Mouse (Mus musculus): ENCODE measurements at regions not wholly inside any gene's neighbourhood (a gene's known extent, or its start where the extent isn't known, plus 50 kb on each side); places are given as distances from the start of the nearest gene placed in this dataset.

DNA sequence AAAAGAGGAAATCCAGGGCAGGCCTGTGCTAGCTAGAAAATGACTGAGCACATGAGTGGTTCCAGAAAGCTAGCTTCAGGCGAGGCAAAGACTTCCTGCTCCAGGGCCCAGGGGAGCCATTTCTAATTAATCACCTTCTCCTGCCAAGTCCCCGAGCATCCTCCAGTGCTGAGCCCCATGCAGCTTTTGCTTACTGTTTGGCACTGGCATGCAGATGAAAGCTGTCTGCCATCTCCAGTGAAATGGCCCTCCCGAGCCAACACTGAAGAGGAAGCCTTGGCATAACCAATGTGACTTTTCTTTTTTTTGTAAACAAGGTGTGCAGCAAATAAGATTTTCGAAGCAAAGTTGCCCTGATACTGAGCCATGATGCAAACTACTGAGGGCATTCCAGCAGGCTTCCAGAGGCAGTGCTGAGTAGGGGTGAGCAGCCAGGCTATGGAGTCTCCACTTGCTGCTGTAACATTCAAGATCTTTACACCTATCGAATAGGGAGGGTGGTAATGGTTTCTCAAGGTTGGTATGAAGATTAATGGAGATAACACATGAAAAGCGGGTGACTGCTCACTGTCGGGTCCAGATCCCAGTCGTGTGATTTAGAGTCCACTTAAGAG, 125.4 kb upstream of the Immp2l start:
- H3K36me3 ChIP-seq (replicated peaks; ENCODE audit: insufficient read depth, low read length): no peaks in the 10 kb centered on the region
- no peak overlapping the region for H3K9ac ChIP-seq (replicated peaks)
- H3K27ac ChIP-seq (ENCODE audit: low read depth): no peak overlapping the region
- ATAC-seq (no peak), DNase-seq (no peak)
- H3K27me3 ChIP-seq (ENCODE audit: insufficient read depth, low read length): no peaks in the 10 kb centered on the region
- no peak for TF ChIP-seq EP300 (IDR thresholded peaks at IDR 0.05; ENCODE audit: low read depth)
- TF ChIP-seq CTCF (IDR thresholded peaks at IDR 0.05; ENCODE audit: low read depth): no peak
- H3K4me3 ChIP-seq (ENCODE audit: low read depth, low read length): no peak overlapping the region
- 74% methylated on average over 8 of the region's 8 CpGs for WGBS (ENCODE audit: insufficient replicate concordance)
- no peaks in the 10 kb centered on the region for H3K9me3 ChIP-seq (ENCODE audit: low read length)
- no peak overlapping the region for H3K4me2 ChIP-seq (ENCODE audit: low read depth, low read length)
- H3K4me1 ChIP-seq (ENCODE audit: insufficient read depth): no peaks in the 10 kb centered on the region

DNA sequence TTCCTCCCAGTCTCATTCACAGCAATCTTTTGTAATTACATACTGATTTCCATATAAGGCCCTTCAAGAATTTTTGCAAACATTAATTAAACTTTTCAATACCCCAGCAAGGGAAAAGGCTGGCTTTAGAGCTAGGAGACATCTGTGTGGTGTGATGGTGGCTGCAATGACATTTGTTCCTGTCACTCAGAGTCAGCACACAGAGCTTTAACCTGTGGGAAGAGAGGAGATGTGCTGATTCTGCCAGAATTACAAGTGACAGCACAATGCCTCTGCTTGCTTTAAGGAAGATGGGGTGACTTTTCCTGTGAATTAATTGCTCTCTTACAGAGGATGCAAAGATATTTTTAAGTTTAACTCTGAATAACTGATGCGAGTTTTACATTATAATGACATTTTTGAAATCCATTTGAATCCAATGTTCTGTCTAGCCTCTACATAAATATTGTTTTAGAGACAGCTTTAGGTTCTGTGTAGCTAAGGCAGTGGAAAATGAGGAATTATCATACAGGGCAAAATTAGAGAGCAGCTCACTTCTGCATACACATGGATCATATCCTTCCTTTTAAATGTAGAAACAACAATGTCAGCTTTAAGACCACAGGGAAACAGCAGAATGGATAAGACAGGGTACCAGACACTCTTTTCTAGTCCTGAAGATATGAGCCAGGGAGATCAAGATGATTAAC, 118.1 kb upstream of the Immp2l start:
- Histone ChIP-seq H3K4me3 (ENCODE audit: low read depth, low read length) (no peak overlapping the region), H3K27ac (ENCODE audit: low read depth) (no peak overlapping the region), H3K9me3 (ENCODE audit: low read length) (no peaks in the 10 kb centered on the region), H3K4me2 (ENCODE audit: low read depth, low read length) (no peak overlapping the region), H3K4me1 (ENCODE audit: insufficient read depth) (no peaks in the 10 kb centered on the region), H3K9ac (replicated peaks) (no peak overlapping the region), H3K27me3 (ENCODE audit: insufficient read depth, low read length) (no peaks in the 10 kb centered on the region), H3K36me3 (replicated peaks; ENCODE audit: insufficient read depth, low read length) (no peaks in the 10 kb centered on the region)
- no peak for ATAC-seq
- DNase-seq: no peak
- 66% methylated on average over 1 of the region's 1 CpGs for WGBS (ENCODE audit: insufficient replicate concordance)
- TF ChIP-seq EP300 (IDR thresholded peaks at IDR 0.05; ENCODE audit: low read depth) (no peak), CTCF (IDR thresholded peaks at IDR 0.05; ENCODE audit: low read depth) (no peak)

DNA sequence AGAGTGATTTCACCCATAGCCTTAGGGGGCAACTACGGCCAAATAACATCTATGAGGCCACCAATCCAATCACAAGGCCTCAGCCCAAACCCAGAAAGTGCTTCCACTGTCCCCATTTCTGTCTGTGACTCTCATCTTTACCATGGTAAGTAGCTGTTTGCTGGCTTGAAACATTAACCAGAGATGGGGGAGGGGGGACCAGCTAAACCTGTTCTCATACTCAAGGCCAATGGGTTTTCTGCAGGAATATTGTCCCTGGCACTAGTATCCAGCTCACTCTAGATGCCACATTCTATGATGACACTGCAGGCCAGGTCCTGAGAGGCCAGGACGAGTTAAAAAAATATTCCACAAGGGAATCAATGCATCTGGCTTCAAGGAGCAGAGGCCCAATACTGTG, 117.1 kb upstream of the Immp2l start:
- H3K4me3 ChIP-seq (ENCODE audit: low read depth, low read length): no peak overlapping the region
- H3K4me1 ChIP-seq (ENCODE audit: insufficient read depth): no peaks in the 10 kb centered on the region
- H3K27ac ChIP-seq (ENCODE audit: low read depth): no peak overlapping the region
- ATAC-seq (no peak), DNase-seq (no peak)
- H3K9me3 ChIP-seq (ENCODE audit: low read length): no peaks in the 10 kb centered on the region
- no peaks in the 10 kb centered on the region for H3K36me3 ChIP-seq (replicated peaks; ENCODE audit: insufficient read depth, low read length)
- 60% methylated on average over 2 of the region's 2 CpGs for WGBS (ENCODE audit: insufficient replicate concordance)
- no peak overlapping the region for H3K4me2 ChIP-seq (ENCODE audit: low read depth, low read length)
- H3K9ac ChIP-seq (replicated peaks): no peak overlapping the region
- no peaks in the 10 kb centered on the region for H3K27me3 ChIP-seq (ENCODE audit: insufficient read depth, low read length)
- TF ChIP-seq EP300 (IDR thresholded peaks at IDR 0.05; ENCODE audit: low read depth) (no peak), CTCF (IDR thresholded peaks at IDR 0.05; ENCODE audit: low read depth) (no peak)

DNA sequence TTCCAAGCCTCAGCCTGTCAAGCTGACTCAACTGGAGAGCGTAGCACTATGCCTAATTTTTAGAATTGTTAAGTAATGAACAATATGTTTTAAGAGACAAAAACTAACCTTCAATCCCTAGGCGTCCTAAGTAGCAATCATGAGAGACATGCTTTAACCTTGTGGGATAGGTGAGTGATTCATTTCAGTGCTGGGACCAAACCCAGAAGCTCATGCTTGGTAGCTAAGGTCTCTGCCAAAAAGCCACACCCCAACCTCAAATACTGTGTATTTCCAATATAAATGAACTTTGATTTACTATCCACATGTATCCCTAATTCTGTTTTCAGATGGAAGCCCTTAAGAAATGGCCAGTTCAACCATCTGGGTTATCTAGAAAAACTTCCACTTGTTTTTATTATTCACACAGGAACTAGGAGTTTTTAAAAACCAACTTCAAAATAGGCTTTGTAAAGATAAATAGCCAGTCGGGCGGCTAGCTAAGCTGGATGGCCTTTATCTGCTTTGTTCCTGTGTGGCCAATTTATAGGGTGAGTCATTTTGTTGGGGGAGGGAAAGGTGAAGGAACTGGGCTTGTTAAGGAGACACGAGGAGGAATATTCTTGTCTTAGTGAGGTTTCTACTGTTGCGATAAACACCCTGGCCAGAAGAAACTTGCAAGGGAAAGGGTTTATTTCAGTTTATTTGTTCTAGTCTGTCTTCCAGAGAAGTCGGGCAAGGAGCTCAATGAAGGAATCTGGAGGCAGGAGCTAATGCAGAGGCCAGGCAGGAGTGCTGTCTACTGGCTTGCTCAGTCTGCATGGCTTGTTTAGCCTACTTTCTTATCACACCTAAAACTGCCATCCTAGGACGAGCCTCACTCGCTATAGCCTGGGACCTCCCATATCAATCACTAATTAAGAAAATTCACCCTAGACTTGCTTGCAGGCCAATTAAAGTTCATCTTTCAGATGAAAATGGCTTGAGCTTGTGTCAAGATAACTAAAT, 114.8 kb upstream of the Immp2l start:
- WGBS (ENCODE audit: insufficient replicate concordance): 61% methylated on average over 9 of the region's 9 CpGs
- Histone ChIP-seq H3K9ac (replicated peaks) (no peak overlapping the region), H3K9me3 (ENCODE audit: low read length) (no peaks in the 10 kb centered on the region), H3K36me3 (replicated peaks; ENCODE audit: insufficient read depth, low read length) (no peaks in the 10 kb centered on the region), H3K27me3 (ENCODE audit: insufficient read depth, low read length) (no peaks in the 10 kb centered on the region), H3K27ac (ENCODE audit: low read depth) (no peak overlapping the region), H3K4me3 (ENCODE audit: low read depth, low read length) (no peak overlapping the region), H3K4me2 (ENCODE audit: low read depth, low read length) (no peak overlapping the region), H3K4me1 (ENCODE audit: insufficient read depth) (no peaks in the 10 kb centered on the region)
- TF ChIP-seq CTCF (IDR thresholded peaks at IDR 0.05; ENCODE audit: low read depth) (no peak), EP300 (IDR thresholded peaks at IDR 0.05; ENCODE audit: low read depth) (no peak)
- DNase-seq: no peak
- no peak for ATAC-seq

DNA sequence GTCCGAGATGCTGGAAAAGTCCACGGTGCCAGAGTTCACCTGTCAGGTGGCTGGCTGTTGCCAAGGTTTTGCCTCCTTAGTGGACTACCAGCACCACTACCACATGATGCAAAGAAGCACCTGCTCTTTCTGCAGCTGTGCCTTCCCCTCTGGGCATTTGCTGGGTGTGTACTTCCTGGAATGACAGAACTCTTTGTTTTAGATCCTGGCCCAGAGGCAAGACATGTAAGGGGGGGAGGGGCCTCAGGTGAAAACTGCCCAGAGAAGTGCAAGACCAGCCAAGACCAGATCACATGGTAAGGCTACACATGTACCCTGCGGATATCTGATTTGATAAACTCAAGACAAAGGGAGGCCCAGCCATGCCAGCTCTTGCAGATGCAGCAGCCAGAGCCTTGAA, 106.4 kb upstream of the Immp2l start:
- ATAC-seq (no peak), DNase-seq (no peak)
- Histone ChIP-seq H3K27ac (ENCODE audit: low read depth) (no peak overlapping the region), H3K36me3 (replicated peaks; ENCODE audit: insufficient read depth, low read length) (no peaks in the 10 kb centered on the region), H3K27me3 (ENCODE audit: insufficient read depth, low read length) (no peaks in the 10 kb centered on the region), H3K9ac (replicated peaks) (no peak overlapping the region), H3K4me2 (ENCODE audit: low read depth, low read length) (no peak overlapping the region), H3K4me3 (ENCODE audit: low read depth, low read length) (no peak overlapping the region), H3K4me1 (ENCODE audit: insufficient read depth) (no peaks in the 10 kb centered on the region), H3K9me3 (ENCODE audit: low read length) (no peaks in the 10 kb centered on the region)
- TF ChIP-seq EP300 (IDR thresholded peaks at IDR 0.05; ENCODE audit: low read depth): no peak
- no peak for TF ChIP-seq CTCF (IDR thresholded peaks at IDR 0.05; ENCODE audit: low read depth)
- 81% methylated on average over 3 of the region's 3 CpGs for WGBS (ENCODE audit: insufficient replicate concordance)

DNA sequence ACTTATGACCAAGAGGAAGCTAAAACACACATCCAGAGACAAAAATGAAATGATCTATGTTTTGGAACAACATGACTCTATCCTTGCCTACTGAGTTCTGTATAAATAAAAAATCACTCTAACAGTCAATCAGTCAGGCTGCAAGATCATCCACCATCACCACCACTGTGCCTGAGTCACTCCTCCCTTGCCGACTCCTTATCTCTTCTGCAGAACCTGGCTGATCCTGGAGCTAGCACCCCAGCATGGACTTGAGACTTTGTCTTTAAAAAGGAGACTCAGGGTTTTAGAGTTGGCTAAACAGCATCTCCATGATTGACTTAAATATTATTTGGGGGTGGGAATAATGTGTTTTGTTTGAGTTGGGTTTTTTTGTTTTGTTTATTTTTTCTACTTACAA, 101.9 kb upstream of the Immp2l start:
- Histone ChIP-seq H3K9ac (replicated peaks) (no peak overlapping the region), H3K4me3 (ENCODE audit: low read depth, low read length) (no peak overlapping the region), H3K9me3 (ENCODE audit: low read length) (no peaks in the 10 kb centered on the region), H3K36me3 (replicated peaks; ENCODE audit: insufficient read depth, low read length) (no peaks in the 10 kb centered on the region), H3K4me2 (ENCODE audit: low read depth, low read length) (no peak overlapping the region), H3K27me3 (ENCODE audit: insufficient read depth, low read length) (no peaks in the 10 kb centered on the region), H3K4me1 (ENCODE audit: insufficient read depth) (no peaks in the 10 kb centered on the region), H3K27ac (ENCODE audit: low read depth) (no peak overlapping the region)
- WGBS (ENCODE audit: insufficient replicate concordance): 69% methylated on average over 1 of the region's 1 CpGs
- no peak for TF ChIP-seq CTCF (IDR thresholded peaks at IDR 0.05; ENCODE audit: low read depth)
- TF ChIP-seq EP300 (IDR thresholded peaks at IDR 0.05; ENCODE audit: low read depth): no peak
- no peak for DNase-seq
- ATAC-seq: peak; percentile 56
